Mouse (Mus musculus) T-cell, adult 2 months (primary cell): ENCODE data around the gene Mab21l2.

Experiments
- DNase-seq: peaks from one replicate; pipeline ENCODE4 v3.0.0; 2022; ENCODE audit warnings: low spot score

Mab21l2 gene

GRCm38 (mm10) chr3:86548091-86549015 lies at the start of gene Mab21l2:
Gene Mab21l2, minus strand, starts transcription at chr3:86548629.
- no peak for DNase-seq

- no peak for DNase-seq
These were observed 26.9 kb upstream of the Mab21l2 start for GRCm38 (mm10) chr3:86575312-86575711.

GRCm38 (mm10) chr3:86572519-86573244 lies 24.3 kb upstream of the Mab21l2 start:
- DNase-seq, result no peak

GRCm38 (mm10) chr3:86571518-86571917 lies 23.1 kb upstream of the Mab21l2 start:
- DNase-seq, result no peak

GRCm38 (mm10) chr3:86567312-86567711 lies 18.9 kb upstream of the Mab21l2 start:
- no peak for DNase-seq

- no peak for DNase-seq
These were observed 13.0 kb upstream of the Mab21l2 start for GRCm38 (mm10) chr3:86561396-86561795.

- DNase-seq, result no peak
These were observed 12.6 kb upstream of the Mab21l2 start for GRCm38 (mm10) chr3:86561023-86561344.

- no peak for DNase-seq
These were observed 12.0 kb upstream of the Mab21l2 start for GRCm38 (mm10) chr3:86560281-86561022.

GRCm38 (mm10) chr3:86559635-86560034 lies 11.2 kb upstream of the Mab21l2 start:
- no peak for DNase-seq

- DNase-seq, result no peak
These were observed 10.5 kb upstream of the Mab21l2 start for GRCm38 (mm10) chr3:86558976-86559375.

GRCm38 (mm10) chr3:86552170-86552569 lies 3.7 kb upstream of the Mab21l2 start:
- DNase-seq, result no peak

- no peak for DNase-seq
These were observed 2.7 kb upstream of the Mab21l2 start for GRCm38 (mm10) chr3:86551011-86551728.

GRCm38 (mm10) chr3:86550301-86551010 lies 2.0 kb upstream of the Mab21l2 start:
- DNase-seq, result no peak

GRCm38 (mm10) chr3:86547251-86547791 lies 1.1 kb downstream of the Mab21l2 start:
- DNase-seq, result peak; percentile 7

- DNase-seq, result peak; percentile 26
These were observed 1.8 kb downstream of the Mab21l2 start for GRCm38 (mm10) chr3:86546471-86547250.

GRCm38 (mm10) chr3:86545945-86546344 lies 2.5 kb downstream of the Mab21l2 start:
- no peak for DNase-seq

GRCm38 (mm10) chr3:86544785-86545184 lies 3.6 kb downstream of the Mab21l2 start:
- DNase-seq, result no peak

- DNase-seq, result no peak
These were observed 6.5 kb downstream of the Mab21l2 start for GRCm38 (mm10) chr3:86541863-86542397.

GRCm38 (mm10) chr3:86541074-86541614 lies 7.3 kb downstream of the Mab21l2 start:
- no peak for DNase-seq
